Mouse (Mus musculus): ENCODE data around the gene Fgfr2. TPM values are rescaled to one million over a fixed set of nuclear protein-coding genes. Genes with fewer than 3 reads are reported as not detected.

Gene Fgfr2
- polyA plus RNA-seq, 1 experiment = 1.7 TPM

GRCm38 (mm10) chr7:130472683-130473082, 2650.5 kb downstream of the Fgfr2 start:
- Histone ChIP-seq H3K27me3 (ENCODE audit: control insufficient read depth, insufficient read depth, insufficient read length) (no peaks in the 10 kb centered on the region), H3K4me3 (ENCODE audit: insufficient read depth, poor library complexity, severe bottlenecking) (no peak overlapping the region), H3ac (ENCODE audit: control insufficient read depth, insufficient read length, low read depth) (no peak overlapping the region), H3K36me3 (ENCODE audit: control insufficient read depth, insufficient read depth) (peaks cover 20% of the 10 kb centered on the region), H3K79me3 (ENCODE audit: low read depth) (no peaks in the 10 kb centered on the region), H3K79me2 (ENCODE audit: control insufficient read depth, insufficient read depth) (no peaks in the 10 kb centered on the region)
- TF ChIP-seq CTCF (IDR thresholded peaks at IDR 0.05; ENCODE audit: control insufficient read depth, insufficient read depth, insufficient read length) (no peak), FOSL1 (IDR thresholded peaks at IDR 0.05; ENCODE audit: insufficient read depth, low read length, poor library complexity, severe bottlenecking) (no peak), MAX (IDR thresholded peaks at IDR 0.05) (no peak), CEBPB (IDR thresholded peaks at IDR 0.05; ENCODE audit: low read depth) (no peak), MYOG (IDR thresholded peaks at IDR 0.05; ENCODE audit: control insufficient read depth, extremely low read depth, insufficient read length) (no peak), MYOD1 (IDR thresholded peaks at IDR 0.05; ENCODE audit: control insufficient read depth, insufficient read length, low read depth) (no peak), USF1 (IDR thresholded peaks at IDR 0.05; ENCODE audit: low read depth) (no peak)

- no peaks in the 10 kb centered on the region for H3K79me2 ChIP-seq (ENCODE audit: control insufficient read depth, insufficient read depth)
- H3K4me3 ChIP-seq (ENCODE audit: insufficient read depth, poor library complexity, severe bottlenecking) = no peak overlapping the region
- H3K79me3 ChIP-seq (ENCODE audit: low read depth) = no peaks in the 10 kb centered on the region
- H3K36me3 ChIP-seq (ENCODE audit: control insufficient read depth, insufficient read depth) = peaks cover 27% of the 10 kb centered on the region
- H3K27me3 ChIP-seq (ENCODE audit: control insufficient read depth, insufficient read depth, insufficient read length) = no peaks in the 10 kb centered on the region
- H3ac ChIP-seq (ENCODE audit: control insufficient read depth, insufficient read length, low read depth) = no peak overlapping the region
- no peak for TF ChIP-seq USF1 (IDR thresholded peaks at IDR 0.05; ENCODE audit: low read depth)
- no peak for TF ChIP-seq MAX (IDR thresholded peaks at IDR 0.05)
- TF ChIP-seq MYOD1 (IDR thresholded peaks at IDR 0.05; ENCODE audit: control insufficient read depth, insufficient read length, low read depth) = no peak
- TF ChIP-seq FOSL1 (IDR thresholded peaks at IDR 0.05; ENCODE audit: insufficient read depth, low read length, poor library complexity, severe bottlenecking) = no peak
- TF ChIP-seq MYOG (IDR thresholded peaks at IDR 0.05; ENCODE audit: control insufficient read depth, extremely low read depth, insufficient read length) = no peak
- TF ChIP-seq CTCF (IDR thresholded peaks at IDR 0.05; ENCODE audit: control insufficient read depth, insufficient read depth, insufficient read length) = no peak
- TF ChIP-seq CEBPB (IDR thresholded peaks at IDR 0.05; ENCODE audit: low read depth) = no peak
Measured at GRCm38 (mm10) chr7:130471045-130471444, 2652.1 kb downstream of the Fgfr2 start.

GRCm38 (mm10) chr7:130455587-130456246, 2667.4 kb downstream of the Fgfr2 start:
- Histone ChIP-seq H3K4me3 (ENCODE audit: insufficient read depth, poor library complexity, severe bottlenecking) (no peak overlapping the region), H3K79me2 (ENCODE audit: control insufficient read depth, insufficient read depth) (no peaks in the 10 kb centered on the region), H3K79me3 (ENCODE audit: low read depth) (no peaks in the 10 kb centered on the region), H3K27me3 (ENCODE audit: control insufficient read depth, insufficient read depth, insufficient read length) (no peaks in the 10 kb centered on the region), H3ac (ENCODE audit: control insufficient read depth, insufficient read length, low read depth) (no peak overlapping the region), H3K36me3 (ENCODE audit: control insufficient read depth, insufficient read depth) (peaks cover 18% of the 10 kb centered on the region)
- TF ChIP-seq USF1 (IDR thresholded peaks at IDR 0.05; ENCODE audit: low read depth) (no peak), CEBPB (IDR thresholded peaks at IDR 0.05; ENCODE audit: low read depth) (no peak), CTCF (IDR thresholded peaks at IDR 0.05; ENCODE audit: control insufficient read depth, insufficient read depth, insufficient read length) (no peak), MAX (IDR thresholded peaks at IDR 0.05) (no peak), MYOG (IDR thresholded peaks at IDR 0.05; ENCODE audit: control insufficient read depth, extremely low read depth, insufficient read length) (no peak)

- TF ChIP-seq USF1 (IDR thresholded peaks at IDR 0.05; ENCODE audit: low read depth) (no peak), MYOD1 (IDR thresholded peaks at IDR 0.05; ENCODE audit: control insufficient read depth, insufficient read length, low read depth) (no peak), CEBPB (IDR thresholded peaks at IDR 0.05; ENCODE audit: low read depth) (no peak), CTCF (IDR thresholded peaks at IDR 0.05; ENCODE audit: control insufficient read depth, insufficient read depth, insufficient read length) (no peak), MYOG (IDR thresholded peaks at IDR 0.05; ENCODE audit: control insufficient read depth, extremely low read depth, insufficient read length) (no peak), FOSL1 (IDR thresholded peaks at IDR 0.05; ENCODE audit: insufficient read depth, low read length, poor library complexity, severe bottlenecking) (no peak), MAX (IDR thresholded peaks at IDR 0.05) (no peak)
- H3K27me3 ChIP-seq (ENCODE audit: control insufficient read depth, insufficient read depth, insufficient read length) = no peaks in the 10 kb centered on the region
- H3K79me3 ChIP-seq (ENCODE audit: low read depth) = no peaks in the 10 kb centered on the region
- H3K36me3 ChIP-seq (ENCODE audit: control insufficient read depth, insufficient read depth) = peaks cover 15% of the 10 kb centered on the region
- no peak overlapping the region for H3K4me3 ChIP-seq (ENCODE audit: insufficient read depth, poor library complexity, severe bottlenecking)
- H3ac ChIP-seq (ENCODE audit: control insufficient read depth, insufficient read length, low read depth) = no peak overlapping the region
- no peaks in the 10 kb centered on the region for H3K79me2 ChIP-seq (ENCODE audit: control insufficient read depth, insufficient read depth)
Measured at GRCm38 (mm10) chr7:130454226-130454625, 2668.9 kb downstream of the Fgfr2 start.

- H3K4me3 ChIP-seq (ENCODE audit: insufficient read depth, poor library complexity, severe bottlenecking) = no peak overlapping the region
- no peak for TF ChIP-seq FOSL1 (IDR thresholded peaks at IDR 0.05; ENCODE audit: insufficient read depth, low read length, poor library complexity, severe bottlenecking)
- TF ChIP-seq MAX (IDR thresholded peaks at IDR 0.05) = no peak
- TF ChIP-seq MYOD1 (IDR thresholded peaks at IDR 0.05; ENCODE audit: control insufficient read depth, insufficient read length, low read depth) = no peak
- TF ChIP-seq CTCF (IDR thresholded peaks at IDR 0.05; ENCODE audit: control insufficient read depth, insufficient read depth, insufficient read length) = no peak
- no peak for TF ChIP-seq USF1 (IDR thresholded peaks at IDR 0.05; ENCODE audit: low read depth)
- no peak for TF ChIP-seq MYOG (IDR thresholded peaks at IDR 0.05; ENCODE audit: control insufficient read depth, extremely low read depth, insufficient read length)
- no peak for TF ChIP-seq CEBPB (IDR thresholded peaks at IDR 0.05; ENCODE audit: low read depth)
- H3ac ChIP-seq (ENCODE audit: control insufficient read depth, insufficient read length, low read depth) = no peak overlapping the region
- H3K27me3 ChIP-seq (ENCODE audit: control insufficient read depth, insufficient read depth, insufficient read length) = no peaks in the 10 kb centered on the region
- no peaks in the 10 kb centered on the region for H3K79me2 ChIP-seq (ENCODE audit: control insufficient read depth, insufficient read depth)
- no peaks in the 10 kb centered on the region for H3K79me3 ChIP-seq (ENCODE audit: low read depth)
- H3K36me3 ChIP-seq (ENCODE audit: control insufficient read depth, insufficient read depth) = no peaks in the 10 kb centered on the region
Measured at GRCm38 (mm10) chr7:130435776-130436175, 2687.4 kb downstream of the Fgfr2 start.
